9 mouse cellular contexts compared by ENCODE assay signal in the genomic region with DNA sequence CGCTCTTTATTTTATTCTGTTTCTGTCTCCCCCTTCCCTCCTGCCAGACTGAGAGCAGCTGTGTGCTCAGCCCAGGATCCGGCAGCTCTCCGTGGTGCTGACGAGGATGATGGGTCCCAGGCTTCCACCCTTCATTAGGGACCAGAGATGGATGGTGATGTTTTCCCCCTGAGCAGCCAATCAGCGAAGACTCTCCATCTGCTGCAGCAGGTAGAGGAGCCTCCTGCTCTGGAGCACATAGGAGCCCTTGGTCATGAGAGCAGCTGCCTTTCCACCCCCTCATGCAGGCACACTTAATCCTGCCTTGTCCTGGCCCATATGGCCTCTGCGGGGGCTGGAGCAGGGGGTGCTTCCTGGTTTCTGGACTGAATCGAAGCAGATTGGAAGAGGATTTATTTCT.
A peak's percentile ranks its signal among the peaks of the same experiment; 100 is the strongest.
DNase-seq lines count a peak whose midpoint lies in the region; ATAC-seq lines count a peak whose summit lies in the region.
"Had no signal": no experiment of that assay in that cellular context is flagged by ENCODE, and none has a peak within 500 bp of the region (broad histone marks: within the 10 kb centered on the region; RNA-seq: fewer than 3 reads in every experiment).

No protein-coding gene starts in this region.

- no peak overlapping the region for H3K9ac ChIP-seq in embryonic facial prominence, embryonic 14.5 days (ENCODE audit: low read depth, low read length)
- H3K9ac ChIP-seq in neural tube, embryonic 14.5 days (replicated peaks; ENCODE audit: low read depth, low read length) = no peak overlapping the region

- peak; percentile 47; the same call in 1 of the 2 replicates for ATAC-seq in embryonic facial prominence, embryonic 14.5 days (ENCODE audit: low read depth)
- ATAC-seq in neural tube, embryonic 14.5 days (ENCODE audit: low read depth) = peak; percentile 92

- H3K27ac ChIP-seq in embryonic facial prominence, embryonic 14.5 days (replicated peaks; ENCODE audit: low read depth, low read length) = no peak overlapping the region
- H3K27ac ChIP-seq in neural tube, embryonic 14.5 days (ENCODE audit: low read depth, low read length) = peak overlapping the region; percentile 41; the same call in 1 of the 2 replicates
- H3K27ac ChIP-seq: macrophage had no signal

- no peak overlapping the region for H3K4me3 ChIP-seq in embryonic facial prominence, embryonic 14.5 days (ENCODE audit: low read depth, low read length)
- no peak overlapping the region for H3K4me3 ChIP-seq in neural tube, embryonic 14.5 days (ENCODE audit: low read depth, low read length)

- no peaks in the 10 kb centered on the region for H3K4me1 ChIP-seq in embryonic facial prominence, embryonic 14.5 days (ENCODE audit: control insufficient read depth, insufficient read depth, low read length)
- H3K4me1 ChIP-seq in neural tube, embryonic 14.5 days (ENCODE audit: control insufficient read depth, insufficient read depth, low read length) = peaks cover 9% of the 10 kb centered on the region; the same call in 1 of the 2 replicates

- peak; percentile 20 to 24 for DNase-seq in left cerebral cortex, postnatal 14 days (ENCODE audit: low spot score in 2 of 2)
- no peak for DNase-seq in left cerebral cortex, adult 11 months (ENCODE audit: low spot score)
- peak; percentile 75 for DNase-seq in brain, adult 2 months (ENCODE audit: low read depth, low spot score)
- DNase-seq in embryonic facial prominence, embryonic 14.5 days (ENCODE audit: low spot score) = peak; percentile 58
- peak; percentile 20 to 35 for DNase-seq in layer of hippocampus, adult 8-10 months (ENCODE audit: low spot score in 2 of 2)
- no peak for DNase-seq in urinary bladder, postnatal 14 days (ENCODE audit: low spot score)
- no peak for DNase-seq in heart, adult 18-20 months

- no peaks in the 10 kb centered on the region for H3K9me3 ChIP-seq in embryonic facial prominence, embryonic 14.5 days (ENCODE audit: control insufficient read depth, low read length)
- H3K9me3 ChIP-seq in neural tube, embryonic 14.5 days (ENCODE audit: control insufficient read depth, low read length) = no peaks in the 10 kb centered on the region

- H3K4me2 ChIP-seq in embryonic facial prominence, embryonic 14.5 days (ENCODE audit: low read depth, low read length) = no peak overlapping the region
- H3K4me2 ChIP-seq in neural tube, embryonic 14.5 days (ENCODE audit: low read depth, low read length) = peak overlapping the region; percentile 1; the same call in 1 of the 2 replicates

- no peaks in the 10 kb centered on the region for H3K27me3 ChIP-seq in embryonic facial prominence, embryonic 14.5 days (replicated peaks; ENCODE audit: control insufficient read depth, insufficient read depth, low read length)
- no peaks in the 10 kb centered on the region for H3K27me3 ChIP-seq in neural tube, embryonic 14.5 days (ENCODE audit: control insufficient read depth, insufficient read depth, low read length)

- intact Hi-C loops in left cerebral cortex, postnatal 14 days (cut with DNase I) = no loop called here

- 18% methylated on average over 7 of the region's 7 CpGs for WGBS in embryonic facial prominence, embryonic 14.5 days
- WGBS in neural tube, embryonic 14.5 days = 12% methylated on average over 7 of the region's 7 CpGs

- H3K36me3 ChIP-seq in embryonic facial prominence, embryonic 14.5 days (ENCODE audit: control insufficient read depth, insufficient read depth, low read length) = no peaks in the 10 kb centered on the region
- no peaks in the 10 kb centered on the region for H3K36me3 ChIP-seq in neural tube, embryonic 14.5 days (ENCODE audit: control insufficient read depth, insufficient read depth, low read length)

Comparison
In these comparisons a context has a peak if more than half of its experiments do, and no peak if none do; other contexts are left out.
1. DNase-seq: peak in left cerebral cortex, postnatal 14 days (2 of 2), brain, adult 2 months (single experiment), embryonic facial prominence, embryonic 14.5 days (single experiment) and layer of hippocampus, adult 8-10 months (2 of 2); none in left cerebral cortex, adult 11 months (single experiment), urinary bladder, postnatal 14 days (single experiment) and heart, adult 18-20 months (0 of 2).